Mouse (Mus musculus): ENCODE data around the gene Itih4.

Itih4 gene

GRCm38 (mm10) chr14:30886204-30886603 lies at the start of gene Itih4:
Gene Itih4, plus strand, starts transcription at chr14:30886476.
- DNase-seq (ENCODE audit: low read depth), result no peak

- DNase-seq (ENCODE audit: low read depth), result no peak
These were observed 48.8 kb upstream of the Itih4 start for GRCm38 (mm10) chr14:30837416-30837996.

- DNase-seq (ENCODE audit: low read depth), result no peak
These were observed 42.6 kb upstream of the Itih4 start for GRCm38 (mm10) chr14:30843701-30844100.

GRCm38 (mm10) chr14:30850504-30850903 lies 35.8 kb upstream of the Itih4 start:
- no peak for DNase-seq (ENCODE audit: low read depth)

GRCm38 (mm10) chr14:30852325-30852724 lies 34.0 kb upstream of the Itih4 start:
- DNase-seq (ENCODE audit: low read depth), result no peak

- no peak for DNase-seq (ENCODE audit: low read depth)
These were observed 31.0 kb upstream of the Itih4 start for GRCm38 (mm10) chr14:30855316-30855715.

- no peak for DNase-seq (ENCODE audit: low read depth)
These were observed 29.3 kb upstream of the Itih4 start for GRCm38 (mm10) chr14:30856885-30857507.

- no peak for DNase-seq (ENCODE audit: low read depth)
These were observed 28.3 kb upstream of the Itih4 start for GRCm38 (mm10) chr14:30857990-30858389.

GRCm38 (mm10) chr14:30861421-30862125 lies 24.7 kb upstream of the Itih4 start:
- no peak for DNase-seq (ENCODE audit: low read depth)

GRCm38 (mm10) chr14:30862368-30862767 lies 23.9 kb upstream of the Itih4 start:
- no peak for DNase-seq (ENCODE audit: low read depth)

- no peak for DNase-seq (ENCODE audit: low read depth)
These were observed 21.0 kb upstream of the Itih4 start for GRCm38 (mm10) chr14:30865311-30865710.

GRCm38 (mm10) chr14:30867042-30867441 lies 19.2 kb upstream of the Itih4 start:
- DNase-seq (ENCODE audit: low read depth), result peak; percentile 27

GRCm38 (mm10) chr14:30868826-30869225 lies 17.4 kb upstream of the Itih4 start:
- no peak for DNase-seq (ENCODE audit: low read depth)

- DNase-seq (ENCODE audit: low read depth), result no peak
These were observed 16.9 kb upstream of the Itih4 start for GRCm38 (mm10) chr14:30869391-30869801.

- no peak for DNase-seq (ENCODE audit: low read depth)
These were observed 15.8 kb upstream of the Itih4 start for GRCm38 (mm10) chr14:30870206-30871147.

- DNase-seq (ENCODE audit: low read depth), result no peak
These were observed 12.1 kb upstream of the Itih4 start for GRCm38 (mm10) chr14:30874095-30874700.

- DNase-seq (ENCODE audit: low read depth), result no peak
These were observed 11.0 kb upstream of the Itih4 start for GRCm38 (mm10) chr14:30875130-30875865.

GRCm38 (mm10) chr14:30875955-30876354 lies 10.3 kb upstream of the Itih4 start:
- no peak for DNase-seq (ENCODE audit: low read depth)

- no peak for DNase-seq (ENCODE audit: low read depth)
These were observed 9.8 kb upstream of the Itih4 start for GRCm38 (mm10) chr14:30876451-30876850.

- no peak for DNase-seq (ENCODE audit: low read depth)
These were observed 8.4 kb upstream of the Itih4 start for GRCm38 (mm10) chr14:30877827-30878226.

- peak; percentile 40 for DNase-seq (ENCODE audit: low read depth)
These were observed 7.2 kb upstream of the Itih4 start, which contains the start of gene Mustn1 for GRCm38 (mm10) chr14:30878958-30879571. Gene Mustn1, plus strand, starts transcription at chr14:30879200.

Data from fibroblast of lung, adult 2 months (primary cell).